Mouse (Mus musculus) left cerebral cortex, adult 11 months (tissue): Measurements from ENCODE around the gene Vps37b.

Experiments
- DNase-seq: peaks from one replicate; pipeline ENCODE4 v3.0.0; 2022; ENCODE audit warnings: low spot score

Vps37b gene

DNA sequence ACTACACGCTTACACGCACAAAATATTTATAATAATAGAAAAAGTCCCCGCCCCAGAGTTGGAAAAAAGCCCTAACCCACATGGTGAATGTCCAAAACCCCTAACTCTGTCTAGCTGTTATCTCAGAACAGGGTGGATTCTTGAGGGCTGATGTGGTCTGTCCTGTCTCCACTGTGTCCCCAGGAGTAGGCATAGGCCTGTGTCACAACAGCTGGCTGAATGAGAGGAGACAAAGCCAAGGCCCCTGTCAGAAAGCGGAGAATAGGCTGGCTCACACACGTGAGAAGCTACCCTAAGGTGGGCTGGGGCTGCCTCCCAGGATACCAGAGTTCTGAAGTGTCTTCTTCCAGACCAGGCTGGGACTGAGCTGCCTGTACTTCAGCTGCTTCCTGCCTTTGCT, 53.9 kb downstream of the Vps37b start:
- DNase-seq, result no peak

DNA sequence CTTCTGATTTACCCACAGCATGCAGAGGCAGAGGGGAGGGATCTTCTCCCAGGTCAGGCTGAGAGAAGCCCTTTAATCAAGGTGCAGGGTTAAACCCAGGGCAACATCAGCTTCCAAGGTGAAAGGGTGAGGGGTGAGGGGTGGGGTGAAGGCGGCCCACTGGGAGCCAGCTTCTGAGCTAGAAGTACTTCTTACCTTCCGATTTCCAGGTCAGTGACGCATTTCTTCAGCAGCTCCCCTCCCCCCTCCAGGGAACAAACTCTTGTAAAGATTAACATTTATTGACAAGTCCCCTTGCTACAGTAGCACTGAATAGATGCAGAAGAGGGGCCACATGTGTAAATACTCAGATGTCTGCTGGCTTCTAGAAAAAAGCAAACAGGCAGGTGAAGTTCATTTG, 54.8 kb downstream of the Vps37b start:
- no peak for DNase-seq

DNA sequence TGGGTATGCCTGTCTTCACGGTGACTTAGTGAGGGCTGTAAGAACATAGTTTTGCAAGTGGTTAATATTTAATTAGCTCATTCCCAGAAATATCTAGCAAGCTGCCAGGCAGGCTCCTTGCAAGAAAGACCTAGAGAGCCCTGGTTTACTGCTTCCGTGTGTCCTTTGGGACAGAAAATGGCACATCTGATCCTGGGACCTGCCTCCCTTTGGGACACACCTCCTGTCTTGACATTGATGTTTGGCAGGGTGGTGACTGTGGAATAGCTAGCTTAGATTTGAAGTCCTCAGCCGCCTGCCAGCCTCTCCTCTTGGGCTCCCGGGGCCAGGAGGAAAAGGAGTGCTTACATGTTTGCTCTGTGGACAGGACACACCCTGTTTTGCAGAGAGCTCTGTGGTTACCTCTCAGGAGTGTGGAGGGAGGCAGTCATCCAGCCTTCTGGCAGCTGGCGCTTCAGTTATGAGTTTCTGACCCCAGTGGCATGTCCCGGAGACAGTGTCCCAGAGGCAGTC, 56.3 kb downstream of the Vps37b start:
- no peak for DNase-seq

DNA sequence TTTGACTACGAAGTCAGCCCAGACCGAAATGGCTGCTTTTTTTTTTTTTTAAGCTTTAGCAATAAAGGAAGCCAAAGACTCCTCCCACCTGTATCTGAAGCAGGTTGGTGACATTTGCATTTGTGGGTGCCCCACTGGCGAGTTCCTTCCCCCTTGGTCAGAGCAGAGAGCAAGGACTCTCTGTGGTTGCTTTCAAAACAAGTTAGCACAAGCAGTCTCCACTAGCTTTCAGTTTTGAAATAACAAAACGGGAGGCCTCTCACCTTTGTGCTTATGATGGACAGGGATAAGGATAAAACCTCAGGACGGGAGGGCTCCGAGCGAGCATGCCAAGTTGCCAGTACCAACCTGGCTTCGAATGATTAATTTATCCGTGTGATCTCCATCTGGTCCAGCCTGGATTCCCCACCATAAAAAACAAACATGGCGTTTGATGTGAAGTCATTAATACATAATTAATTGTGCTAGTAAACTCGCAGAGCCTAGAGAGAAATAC, 57.4 kb downstream of the Vps37b start:
- DNase-seq, result no peak

DNA sequence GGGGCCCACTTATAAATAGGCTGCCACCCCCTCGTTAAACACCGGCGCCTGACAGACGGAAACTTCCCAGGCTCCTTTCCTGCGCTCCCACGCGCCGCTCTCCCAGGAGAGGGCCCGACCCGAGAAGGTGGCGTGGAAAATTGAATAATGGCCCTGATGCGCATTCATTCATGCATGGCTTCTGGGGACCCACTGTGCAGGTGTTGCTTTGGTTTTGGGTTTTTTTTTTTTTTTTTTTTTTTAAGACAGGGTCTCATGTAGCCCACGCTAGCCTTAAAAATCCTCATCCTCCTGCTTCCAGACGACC, 57.9 kb downstream of the Vps37b start:
- no peak for DNase-seq

DNA sequence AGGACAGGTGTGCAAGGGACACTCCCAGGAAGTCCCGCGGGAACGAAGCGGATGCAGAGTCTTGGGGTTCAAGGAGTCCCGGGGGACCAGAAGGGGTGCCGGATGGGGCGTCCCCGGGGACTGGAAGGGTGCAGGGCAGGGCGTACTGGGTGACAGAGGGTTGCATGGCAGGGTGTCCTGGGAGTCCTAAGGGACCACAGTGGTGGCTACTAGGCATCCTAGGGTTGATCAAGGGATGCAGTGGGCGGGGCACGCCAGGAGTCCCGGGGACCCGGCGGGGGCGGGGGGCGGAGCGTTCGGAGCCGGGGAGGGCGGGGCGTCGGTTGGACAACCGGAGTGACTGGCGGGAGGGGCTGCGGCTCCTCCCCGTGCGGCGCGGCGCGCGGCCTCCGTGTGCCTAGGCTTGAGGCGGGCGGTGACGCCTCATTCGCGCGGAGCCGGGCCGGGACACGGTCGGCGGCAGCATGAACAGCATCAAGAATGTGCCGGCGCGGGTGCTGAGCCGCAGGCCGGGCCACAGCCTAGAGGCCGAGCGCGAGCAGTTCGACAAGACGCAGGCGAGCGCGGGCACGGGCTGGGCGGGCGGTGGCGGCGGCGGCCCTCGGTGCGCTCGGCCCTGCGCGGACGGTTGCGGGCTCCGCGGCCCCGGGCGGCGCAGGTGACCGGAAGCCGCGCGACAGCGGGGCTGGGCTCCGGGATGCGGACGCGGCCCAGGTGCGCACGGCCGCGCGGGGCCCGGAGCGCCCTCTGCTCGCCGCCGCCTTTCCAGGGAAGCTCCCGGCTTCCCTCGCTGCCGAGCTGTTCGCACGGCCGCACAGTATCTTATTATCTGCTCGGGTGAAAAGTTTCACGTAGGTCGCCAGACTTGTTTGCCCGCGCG, 58.5 kb downstream of the Vps37b start, which contains the start of gene Hip1r:
Hip1r (plus strand) TSS at position 330 of the 880 bp plus-strand sequence.
- DNase-seq, result no peak

DNA sequence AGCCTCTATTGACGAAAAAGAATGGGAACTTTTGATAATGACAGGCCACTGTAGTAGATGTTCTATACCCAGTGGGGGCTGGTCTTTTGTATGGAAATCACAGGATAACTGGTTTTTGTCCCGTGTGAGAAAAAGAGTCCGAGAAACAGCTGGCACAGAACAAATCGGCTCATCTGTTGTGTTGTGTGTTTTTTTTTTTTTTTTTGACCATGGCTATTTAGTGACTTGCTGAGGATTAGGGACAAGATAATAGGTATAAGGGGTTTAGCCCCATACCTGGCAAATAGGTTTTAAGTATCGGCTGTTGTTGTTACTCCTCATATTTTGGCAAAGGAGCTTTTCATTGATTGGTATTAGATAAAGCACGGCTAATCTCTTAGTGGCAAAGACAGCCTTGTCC, 59.6 kb downstream of the Vps37b start:
- DNase-seq, result no peak

DNA sequence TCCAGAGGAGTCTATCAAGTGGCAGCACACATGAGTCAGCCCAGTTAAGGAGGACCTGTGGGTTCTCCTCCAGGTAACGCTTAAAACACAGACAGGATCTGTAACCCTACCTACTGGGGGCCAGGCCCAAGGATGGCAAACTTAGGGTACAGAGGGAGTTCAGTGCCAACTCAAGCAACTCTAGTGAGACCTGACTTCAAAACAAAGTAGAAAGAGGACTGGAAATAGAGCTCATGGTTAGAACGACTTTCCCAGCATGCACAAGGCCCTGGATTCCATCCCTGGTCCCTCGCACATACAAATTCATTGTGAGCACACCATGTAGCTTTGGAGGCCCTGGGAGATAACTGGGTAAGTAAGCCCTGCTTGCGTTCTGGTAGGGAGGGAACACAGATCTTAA, 61.5 kb downstream of the Vps37b start:
- no peak for DNase-seq

DNA sequence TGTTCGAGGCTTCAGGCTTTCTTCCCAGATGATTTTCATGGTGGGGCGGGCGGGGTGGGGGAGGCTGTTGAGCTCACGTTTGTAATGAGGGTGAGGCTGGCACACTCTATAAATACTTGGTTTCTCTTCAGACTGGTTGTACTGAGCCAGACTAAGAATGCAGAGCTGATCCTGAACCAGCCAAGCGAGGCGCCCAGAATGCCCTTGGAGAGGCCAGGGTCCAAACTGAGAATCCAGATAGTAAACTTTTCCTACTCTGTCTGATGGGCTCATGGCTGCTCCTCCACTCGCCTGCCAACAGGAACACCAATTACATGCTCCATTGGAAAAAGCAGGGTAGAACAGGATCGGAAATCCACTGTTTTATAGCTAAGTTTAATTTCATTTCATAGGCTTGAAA, 62.9 kb downstream of the Vps37b start:
- no peak for DNase-seq

DNA sequence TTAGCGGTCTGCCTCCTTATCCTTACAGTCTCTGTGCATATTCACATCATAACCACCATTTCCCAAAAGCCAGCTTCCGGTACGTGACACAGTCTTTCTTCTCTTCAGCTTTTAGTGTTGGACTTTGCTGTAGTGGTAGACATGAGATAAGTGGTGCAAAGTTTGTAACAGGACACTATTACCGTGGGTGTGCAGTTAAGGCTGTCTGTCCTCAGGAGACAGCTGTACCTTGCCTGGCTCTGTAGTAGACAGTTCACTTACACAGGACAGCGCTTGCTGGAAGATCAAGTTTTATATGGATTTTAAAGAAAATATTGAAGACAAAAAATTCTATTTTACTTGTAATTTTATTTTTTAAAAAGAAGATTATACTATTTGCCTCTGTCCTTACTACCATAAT, 63.6 kb downstream of the Vps37b start:
- no peak for DNase-seq

DNA sequence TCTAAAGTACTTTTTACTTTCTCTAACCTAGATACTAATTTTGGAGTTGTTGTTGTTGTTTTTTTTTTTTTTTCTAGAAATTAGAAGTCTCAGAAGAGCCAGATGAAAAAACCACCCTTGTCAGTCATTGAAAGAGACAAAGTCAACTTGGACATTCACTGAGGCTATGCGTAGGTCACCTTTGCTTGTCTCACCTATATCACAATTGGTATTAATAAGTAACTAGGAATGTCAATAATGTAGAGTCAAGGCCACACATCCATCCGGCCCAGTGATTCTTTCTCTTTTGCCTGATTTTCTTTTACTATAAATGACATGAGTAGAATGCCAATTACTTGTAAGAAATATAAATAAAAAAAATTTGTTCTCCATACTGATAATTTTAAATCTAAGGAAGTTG, 65.3 kb downstream of the Vps37b start:
- DNase-seq, result no peak

DNA sequence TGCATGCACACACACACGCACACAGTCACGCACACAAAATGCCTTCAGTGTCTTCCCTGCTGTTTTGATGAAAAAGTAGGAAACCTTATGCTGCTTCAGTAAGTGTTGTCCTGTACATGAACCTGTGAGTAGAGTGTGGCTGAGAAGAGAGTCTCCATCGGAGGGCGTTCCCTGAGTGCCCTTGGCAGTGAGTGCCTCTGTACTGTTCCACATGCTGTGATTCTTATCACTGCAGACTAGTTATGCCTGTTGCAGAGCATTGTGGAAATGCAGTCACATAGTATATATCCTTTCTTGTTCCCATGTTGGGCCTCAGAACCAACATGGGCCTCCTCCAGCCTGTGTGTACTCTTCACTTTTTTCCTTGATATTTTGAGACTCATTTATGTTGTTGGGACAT, 67.9 kb downstream of the Vps37b start:
- no peak for DNase-seq

DNA sequence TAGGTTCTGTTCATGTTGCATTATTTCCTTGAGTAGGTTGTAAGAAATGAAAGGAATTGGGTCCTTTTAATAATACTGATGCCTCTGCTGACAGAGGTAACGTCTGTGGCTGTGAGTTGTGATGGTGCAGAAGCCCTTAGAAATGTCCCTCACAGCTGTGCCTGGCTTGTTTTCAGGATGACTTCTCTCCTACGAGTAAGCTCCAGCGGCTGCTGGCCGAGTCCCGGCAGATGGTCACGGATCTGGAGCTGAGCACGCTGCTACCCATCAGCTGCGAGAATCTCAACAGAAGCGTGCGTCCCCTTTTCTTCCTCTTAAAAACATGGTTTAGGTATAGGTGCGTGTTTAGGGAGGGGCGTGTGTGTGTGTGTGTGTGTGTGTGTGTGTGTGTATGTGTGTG, 71.0 kb downstream of the Vps37b start:
- no peak for DNase-seq

DNA sequence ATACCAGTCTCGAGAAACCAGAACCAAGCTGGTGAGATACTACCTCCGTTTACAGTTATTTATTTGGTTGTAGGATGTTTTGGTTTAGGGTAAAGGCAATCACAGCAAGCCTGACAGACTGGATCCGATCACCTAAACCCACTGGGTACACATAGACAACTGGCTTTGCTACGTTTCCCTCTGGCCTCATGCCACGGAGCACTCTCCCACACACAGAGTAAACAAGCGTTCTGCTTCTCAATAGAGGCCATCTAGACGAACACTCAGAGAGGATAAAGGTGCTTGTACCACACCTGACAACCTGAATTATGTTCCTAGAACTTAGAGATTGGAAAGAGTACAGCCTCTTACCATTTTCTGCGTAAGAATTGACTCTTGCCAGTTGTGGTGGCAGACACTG, 71.9 kb downstream of the Vps37b start:
- no peak for DNase-seq

DNA sequence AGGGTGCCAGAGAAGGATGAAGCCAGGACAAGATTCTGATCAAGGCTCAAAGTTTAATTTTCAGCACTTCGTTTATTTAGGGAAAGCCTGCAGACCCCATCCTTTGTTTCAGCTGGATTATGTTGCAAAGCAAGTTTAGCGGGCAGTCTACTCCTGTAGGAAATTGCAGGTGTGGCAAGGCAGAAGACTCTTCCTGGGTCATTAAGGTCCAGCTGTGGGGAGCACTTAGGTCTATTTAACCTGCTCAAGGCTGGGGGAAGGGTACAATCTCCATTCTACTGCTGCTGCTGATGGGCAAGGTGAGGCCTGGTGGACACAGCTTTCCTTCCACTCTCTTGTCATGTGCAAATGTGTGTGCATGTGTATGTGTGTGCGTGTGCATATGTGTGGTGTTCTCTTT, 73.1 kb downstream of the Vps37b start:
- DNase-seq, result no peak

DNA sequence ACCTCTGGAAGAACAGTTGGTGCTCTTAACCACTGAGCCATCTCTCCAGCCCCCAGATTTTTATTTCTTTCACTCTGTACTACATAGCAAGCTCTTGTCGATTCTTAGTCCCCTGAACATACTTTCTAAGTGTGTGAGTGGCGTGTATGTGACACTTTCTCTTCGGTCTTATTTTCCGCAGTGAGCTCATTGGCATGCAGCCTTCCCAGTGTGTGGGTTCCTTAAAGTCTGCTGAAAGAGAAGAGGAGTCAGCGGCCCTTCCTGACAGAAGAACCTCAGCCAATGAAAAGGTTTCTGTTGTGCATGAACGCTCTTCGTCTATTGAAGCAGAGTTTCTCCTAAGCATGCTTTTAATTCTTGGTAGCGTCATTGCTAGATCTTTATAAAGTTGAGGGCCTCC, 74.9 kb downstream of the Vps37b start:
- DNase-seq, result no peak
